Mouse (Mus musculus): ENCODE results near the gene Vnn3. TPM values are rescaled to one million over a fixed set of nuclear protein-coding genes. Genes with fewer than 3 reads are reported as not detected.

The Vnn3 gene
- 3.4 and 6.1 TPM in 2 replicates for polyA plus RNA-seq (2015; fragmentation: Nextera tagmentation; extraction: Ambion mirVana)

DNA sequence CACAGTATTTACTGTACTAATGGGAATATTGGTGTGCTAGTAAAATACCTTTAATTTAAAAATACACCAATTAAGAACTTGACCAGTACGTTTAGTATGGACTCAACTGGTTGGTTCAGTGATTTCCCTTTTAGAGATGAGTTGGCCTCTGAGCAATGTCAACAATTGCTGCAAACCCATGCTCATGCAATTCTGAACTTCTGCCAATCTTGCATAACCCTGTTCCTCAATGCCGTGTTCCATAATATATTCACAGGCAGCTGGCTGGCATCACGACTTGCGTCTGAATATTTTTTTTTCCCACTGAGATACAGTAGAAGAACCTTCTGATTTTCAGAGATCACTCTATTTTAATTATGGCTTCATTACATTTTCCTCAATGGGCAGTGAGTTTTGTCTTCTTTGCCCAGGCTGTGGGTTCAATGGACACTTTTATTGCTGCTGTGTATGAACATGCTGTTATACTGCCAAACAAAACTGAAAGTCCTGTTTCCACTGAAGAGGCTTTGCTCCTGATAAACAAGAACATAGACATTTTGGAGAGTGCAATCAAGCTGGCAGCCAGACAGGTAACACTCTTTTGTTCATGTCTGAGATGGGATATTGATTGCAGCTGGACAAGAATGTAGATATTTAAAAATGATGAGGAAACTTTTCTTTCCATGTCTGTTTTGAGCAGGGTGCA is at the start of gene Vnn3:
Gene Vnn3, plus strand, starts transcription at position 235 of the 685 bp plus-strand sequence.
- no peaks in the 10 kb centered on the region for H3K9me3 ChIP-seq (replicated peaks)
- H3K27me3 ChIP-seq, result no peaks in the 10 kb centered on the region
- ATAC-seq (ENCODE audit: insufficient read depth), result peak; percentile 37; the same call in 1 of the 2 replicates
- H3K4me2 ChIP-seq, result no peak within 1 kb of the TSS
- H3K9ac ChIP-seq, result no peak within 1 kb of the TSS
- H3K36me3 ChIP-seq (replicated peaks), result no peaks in the 10 kb centered on the region
- no peak within 1 kb of the TSS for H3K27ac ChIP-seq (replicated peaks)
- H3K4me1 ChIP-seq (replicated peaks), result no peaks in the 10 kb centered on the region; the same call in 1 of the 2 replicates
- WGBS (ENCODE audit: insufficient replicate concordance), result 52% methylated on average over 4 of the region's 4 CpGs
- no peak within 1 kb of the TSS for H3K4me3 ChIP-seq (replicated peaks)

DNA sequence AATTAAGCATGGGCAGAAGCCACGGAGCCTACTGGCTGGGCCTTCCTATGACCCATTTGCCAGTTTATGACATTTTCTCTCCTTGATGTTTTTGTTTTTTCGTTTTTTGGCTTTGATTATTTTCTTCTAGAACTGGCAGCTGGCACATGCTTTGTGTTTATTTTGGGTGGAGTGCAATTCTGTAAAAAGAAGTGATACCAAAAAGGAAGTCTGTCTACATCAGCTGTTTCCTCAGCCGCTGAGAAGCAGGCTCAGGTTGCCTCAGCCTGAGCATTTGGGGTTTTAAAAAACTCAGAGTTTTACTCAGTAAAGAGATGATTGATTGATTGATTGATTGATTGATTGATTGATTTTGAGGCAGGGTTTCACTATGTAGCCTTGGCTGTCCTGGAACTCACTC is 48.4 kb upstream of the Vnn3 start:
- Histone ChIP-seq H3K27me3 (no peaks in the 10 kb centered on the region), H3K27ac (replicated peaks) (no peak overlapping the region), H3K9ac (no peak overlapping the region), H3K9me3 (replicated peaks) (no peaks in the 10 kb centered on the region), H3K4me2 (no peak overlapping the region), H3K4me3 (replicated peaks) (no peak overlapping the region), H3K36me3 (replicated peaks) (no peaks in the 10 kb centered on the region; the same call in 1 of the 2 replicates), H3K4me1 (replicated peaks) (no peaks in the 10 kb centered on the region)
- ATAC-seq (ENCODE audit: insufficient read depth), result no peak
- 26% methylated on average over 3 of the region's 3 CpGs for whole genome bisulfite sequencing (ENCODE audit: insufficient replicate concordance)

DNA sequence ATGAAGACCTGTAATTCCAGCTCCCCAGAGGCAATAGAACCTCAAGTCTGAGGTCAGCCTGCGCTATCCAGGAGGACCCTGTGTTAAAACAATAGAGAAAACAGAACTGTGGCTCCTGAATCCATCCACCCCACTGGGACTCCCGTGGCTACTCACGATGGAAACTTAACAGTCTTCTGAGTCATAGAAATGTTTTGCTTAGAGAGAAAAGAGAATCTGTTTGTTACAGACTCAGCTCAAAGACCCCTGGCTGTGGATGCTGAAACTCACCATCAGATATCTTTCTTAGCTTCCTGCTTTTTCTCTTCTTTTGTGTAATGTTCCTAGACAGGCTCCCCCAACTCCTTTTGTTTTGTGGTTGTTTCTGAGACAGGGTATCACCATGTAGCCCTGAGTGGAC is 46.6 kb upstream of the Vnn3 start:
- no peak for ATAC-seq (ENCODE audit: insufficient read depth)
- H3K27ac ChIP-seq (replicated peaks), result no peak overlapping the region
- H3K36me3 ChIP-seq (replicated peaks), result no peaks in the 10 kb centered on the region; the same call in 1 of the 2 replicates
- H3K4me1 ChIP-seq (replicated peaks), result no peaks in the 10 kb centered on the region
- H3K4me2 ChIP-seq, result no peak overlapping the region
- WGBS (ENCODE audit: insufficient replicate concordance), result 68% methylated on average over 3 of the region's 3 CpGs
- no peaks in the 10 kb centered on the region for H3K27me3 ChIP-seq
- H3K4me3 ChIP-seq (replicated peaks), result no peak overlapping the region
- no peak overlapping the region for H3K9ac ChIP-seq
- H3K9me3 ChIP-seq (replicated peaks), result no peaks in the 10 kb centered on the region

DNA sequence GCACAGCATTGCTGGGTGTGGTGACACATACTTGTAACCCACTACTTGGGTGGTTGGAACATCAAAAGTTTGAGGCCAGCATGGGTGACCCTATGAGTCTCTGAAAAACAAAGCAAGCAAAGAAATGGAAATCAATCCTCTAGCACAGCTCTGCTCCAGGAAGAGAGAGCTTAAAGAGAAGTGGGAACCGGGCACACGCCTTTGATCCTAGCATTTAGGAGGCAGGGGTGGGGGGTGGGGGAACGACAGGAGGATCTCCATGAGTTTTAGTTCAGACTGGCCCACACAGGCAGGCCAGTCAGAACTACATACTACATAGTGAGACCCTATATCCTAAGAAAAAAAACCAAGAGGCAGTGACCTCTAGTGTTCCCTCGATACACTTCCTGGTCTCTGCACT is 45.1 kb upstream of the Vnn3 start:
- H3K4me1 ChIP-seq (replicated peaks), result no peaks in the 10 kb centered on the region
- no peaks in the 10 kb centered on the region for H3K9me3 ChIP-seq (replicated peaks)
- ATAC-seq (ENCODE audit: insufficient read depth), result no peak
- no peak overlapping the region for H3K9ac ChIP-seq
- no peak overlapping the region for H3K4me2 ChIP-seq
- H3K27ac ChIP-seq (replicated peaks), result no peak overlapping the region
- no peaks in the 10 kb centered on the region; the same call in 1 of the 2 replicates for H3K36me3 ChIP-seq (replicated peaks)
- H3K4me3 ChIP-seq (replicated peaks), result no peak overlapping the region
- no peaks in the 10 kb centered on the region for H3K27me3 ChIP-seq
- WGBS (ENCODE audit: insufficient replicate concordance), result 51% methylated on average over 4 of the region's 4 CpGs

- no peak overlapping the region for H3K9ac ChIP-seq
These were observed 39.4 kb upstream of the Vnn3 start for GRCm38 (mm10) chr10:23811635-23812437.

GRCm38 (mm10) chr10:23812438-23812759 is 38.9 kb upstream of the Vnn3 start:
- ATAC-seq (ENCODE audit: insufficient read depth), result no peak
- no peak overlapping the region for H3K27ac ChIP-seq (replicated peaks)

More at GRCm38 (mm10) chr10:23811635-23812437, 39.4 kb upstream of the Vnn3 start:
- H3K36me3 ChIP-seq (replicated peaks), result no peaks in the 10 kb centered on the region
- no peak overlapping the region for H3K27ac ChIP-seq (replicated peaks)
- H3K4me1 ChIP-seq (replicated peaks), result no peaks in the 10 kb centered on the region; the same call in 1 of the 2 replicates
- no peak overlapping the region for H3K4me3 ChIP-seq (replicated peaks)
- ATAC-seq (ENCODE audit: insufficient read depth), result no peak
- no peak overlapping the region for H3K4me2 ChIP-seq
- H3K9me3 ChIP-seq (replicated peaks), result no peaks in the 10 kb centered on the region
- H3K27me3 ChIP-seq, result no peaks in the 10 kb centered on the region
- 45% methylated on average over 9 of the region's 12 CpGs for WGBS (ENCODE audit: insufficient replicate concordance)

GRCm38 (mm10) chr10:23812852-23813766 is 38.2 kb upstream of the Vnn3 start:
- Histone ChIP-seq H3K27me3 (no peaks in the 10 kb centered on the region), H3K9me3 (replicated peaks) (no peaks in the 10 kb centered on the region), H3K27ac (replicated peaks) (no peak overlapping the region), H3K4me1 (replicated peaks) (no peaks in the 10 kb centered on the region; the same call in 1 of the 2 replicates), H3K4me3 (replicated peaks) (no peak overlapping the region), H3K36me3 (replicated peaks) (no peaks in the 10 kb centered on the region), H3K4me2 (no peak overlapping the region), H3K9ac (no peak overlapping the region)
- ATAC-seq (ENCODE audit: insufficient read depth), result no peak
- 50% methylated on average over 11 of the region's 11 CpGs for WGBS (ENCODE audit: insufficient replicate concordance)

More at GRCm38 (mm10) chr10:23812438-23812759, 38.9 kb upstream of the Vnn3 start:
- H3K4me2 ChIP-seq, result no peak overlapping the region
- no peaks in the 10 kb centered on the region; the same call in 1 of the 2 replicates for H3K4me1 ChIP-seq (replicated peaks)
- H3K36me3 ChIP-seq (replicated peaks), result no peaks in the 10 kb centered on the region
- no peak overlapping the region for H3K9ac ChIP-seq
- H3K27me3 ChIP-seq, result no peaks in the 10 kb centered on the region
- H3K4me3 ChIP-seq (replicated peaks), result no peak overlapping the region
- H3K9me3 ChIP-seq (replicated peaks), result no peaks in the 10 kb centered on the region

GRCm38 (mm10) chr10:23815168-23815567 is 36.1 kb upstream of the Vnn3 start:
- no peaks in the 10 kb centered on the region; the same call in 1 of the 2 replicates for H3K4me1 ChIP-seq (replicated peaks)
- H3K36me3 ChIP-seq (replicated peaks), result no peaks in the 10 kb centered on the region
- no peak overlapping the region for H3K9ac ChIP-seq
- no peak overlapping the region for H3K4me3 ChIP-seq (replicated peaks)
- ATAC-seq (ENCODE audit: insufficient read depth), result no peak
- WGBS (ENCODE audit: insufficient replicate concordance), result 45% methylated on average over 1 of the region's 1 CpGs
- no peaks in the 10 kb centered on the region for H3K27me3 ChIP-seq
- H3K27ac ChIP-seq (replicated peaks), result no peak overlapping the region
- no peaks in the 10 kb centered on the region for H3K9me3 ChIP-seq (replicated peaks)
- no peak overlapping the region for H3K4me2 ChIP-seq

DNA sequence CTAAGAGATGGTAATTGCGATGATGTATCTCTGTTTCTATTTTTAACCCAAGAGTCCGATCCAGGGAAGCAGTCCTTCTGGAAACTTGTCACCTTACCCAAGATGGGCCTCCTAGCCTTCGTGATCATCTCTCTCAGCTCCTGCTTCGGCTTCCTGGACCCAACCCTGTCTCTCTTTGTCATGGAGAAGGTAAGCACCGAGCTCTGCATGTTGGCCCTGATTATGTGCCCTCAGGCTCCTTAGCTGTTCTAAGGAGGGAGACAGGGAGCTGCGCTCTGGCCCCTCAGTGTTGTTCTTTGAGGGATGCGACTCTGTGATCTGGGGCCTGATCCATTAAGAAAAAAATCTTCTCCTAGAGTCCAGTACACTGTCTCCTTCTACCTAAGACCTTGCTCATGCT is 35.0 kb upstream of the Vnn3 start:
- no peaks in the 10 kb centered on the region for H3K27me3 ChIP-seq
- H3K36me3 ChIP-seq (replicated peaks), result no peaks in the 10 kb centered on the region
- H3K27ac ChIP-seq (replicated peaks), result no peak overlapping the region
- no peak overlapping the region for H3K9ac ChIP-seq
- no peaks in the 10 kb centered on the region; the same call in 1 of the 2 replicates for H3K4me1 ChIP-seq (replicated peaks)
- ATAC-seq (ENCODE audit: insufficient read depth), result no peak
- no peaks in the 10 kb centered on the region for H3K9me3 ChIP-seq (replicated peaks)
- H3K4me2 ChIP-seq, result no peak overlapping the region
- 73% methylated on average over 7 of the region's 7 CpGs for WGBS (ENCODE audit: insufficient replicate concordance)
- no peak overlapping the region for H3K4me3 ChIP-seq (replicated peaks)

DNA sequence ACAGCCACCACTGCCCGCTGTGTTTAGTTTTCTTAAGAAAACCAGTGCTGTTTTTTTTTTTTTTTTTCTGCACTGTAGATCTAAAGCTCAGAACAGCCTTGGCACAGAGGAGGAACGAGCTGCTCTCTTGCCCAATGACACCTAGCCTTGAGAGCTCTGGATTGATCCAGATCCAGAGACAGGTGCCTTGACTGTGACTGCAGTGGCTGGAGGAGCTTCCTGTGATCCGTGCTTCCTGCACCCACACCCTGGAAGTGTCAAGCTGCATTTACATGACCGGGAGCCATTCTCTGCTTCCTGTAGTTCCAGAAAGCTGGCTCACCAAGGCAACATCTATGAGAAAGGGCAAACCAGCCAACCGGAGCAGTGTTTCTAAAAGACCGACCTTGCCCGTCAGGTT is 24.7 kb upstream of the Vnn3 start:
- ATAC-seq (ENCODE audit: insufficient read depth), result no peak
- no peaks in the 10 kb centered on the region for H3K4me1 ChIP-seq (replicated peaks)
- no peaks in the 10 kb centered on the region for H3K9me3 ChIP-seq (replicated peaks)
- H3K4me3 ChIP-seq (replicated peaks), result no peak overlapping the region
- 0 out of 2 replicates have a peak, but pooled peaks cover 10% of the 10 kb centered on the region for H3K36me3 ChIP-seq (replicated peaks)
- H3K27ac ChIP-seq (replicated peaks), result no peak overlapping the region
- H3K27me3 ChIP-seq, result no peaks in the 10 kb centered on the region
- H3K9ac ChIP-seq, result no peak overlapping the region
- WGBS (ENCODE audit: insufficient replicate concordance), result 73% methylated on average over 7 of the region's 7 CpGs
- no peak overlapping the region for H3K4me2 ChIP-seq

All from liver, embryonic 15.5 days (tissue).